Mouse (Mus musculus) layer of hippocampus, adult 8-10 months (tissue): ENCODE measurements around the gene Lmtk2. TPM values are rescaled to one million over a fixed set of nuclear protein-coding genes. Genes with fewer than 3 reads are reported as not detected.

ENCODE experiments used
- DNase-seq, 2 experiments: peaks; one replicate each; pipeline ENCODE4 v3.0.0; 2022; ENCODE audit warnings: low spot score in 2 of 2
- total RNA-seq, 4 experiments: library from RNA; stranded (reverse); gene quantifications; 2 replicates each; pipeline ENCODE4 v1.2.4; 2022

Lmtk2 gene
- total RNA-seq, 4 experiments from 2014 or later: 76.3 to 105 (median 90.6) TPM

DNA sequence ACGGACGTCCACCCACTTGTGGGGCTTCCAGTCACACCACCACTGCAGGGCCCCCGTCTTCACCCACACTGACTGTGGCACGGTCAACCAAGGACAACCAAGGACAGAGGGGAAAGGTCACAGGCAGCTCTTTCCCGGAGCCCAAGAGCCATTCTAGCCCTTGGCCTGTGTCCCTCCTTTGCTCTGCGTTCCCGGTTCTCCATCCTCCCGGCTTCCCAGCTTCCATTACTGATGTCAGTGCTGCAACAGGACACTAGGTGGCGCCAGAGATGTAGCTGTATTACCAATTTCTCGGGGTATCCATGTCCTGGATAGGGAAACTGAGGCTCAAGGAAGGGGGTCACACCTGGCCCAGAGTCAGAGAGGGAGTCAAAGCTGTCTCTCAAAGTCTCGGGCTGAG lies 107.2 kb downstream of the Lmtk2 start:
- peak in 1 of 2 experiments; percentile 66 for DNase-seq

DNA sequence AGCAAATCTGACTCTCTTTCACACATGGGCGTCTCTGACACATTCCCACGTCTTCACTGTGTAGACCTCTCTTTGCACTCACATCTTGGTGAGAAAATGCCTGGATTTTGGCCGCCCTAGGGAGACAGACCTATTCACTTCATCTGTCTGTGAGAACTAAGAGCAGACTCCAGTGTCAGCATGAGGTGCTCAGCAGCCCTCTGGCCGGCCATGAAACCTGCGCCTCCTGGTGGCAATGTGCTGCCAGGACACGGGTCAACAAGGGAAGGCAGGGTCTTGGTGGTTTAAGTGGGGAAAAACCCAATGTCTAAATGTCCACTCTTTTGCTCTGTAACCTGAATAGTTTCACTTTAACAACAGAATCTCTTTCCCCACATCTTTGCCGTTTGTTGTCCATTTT lies 114.2 kb downstream of the Lmtk2 start:
- DNase-seq: no peak

- DNase-seq: no peak
Measured at GRCm38 (mm10) chr5:144215992-144216391, 115.8 kb downstream of the Lmtk2 start.

- DNase-seq: no peak
Measured at GRCm38 (mm10) chr5:144218061-144218460, 117.8 kb downstream of the Lmtk2 start.

DNA sequence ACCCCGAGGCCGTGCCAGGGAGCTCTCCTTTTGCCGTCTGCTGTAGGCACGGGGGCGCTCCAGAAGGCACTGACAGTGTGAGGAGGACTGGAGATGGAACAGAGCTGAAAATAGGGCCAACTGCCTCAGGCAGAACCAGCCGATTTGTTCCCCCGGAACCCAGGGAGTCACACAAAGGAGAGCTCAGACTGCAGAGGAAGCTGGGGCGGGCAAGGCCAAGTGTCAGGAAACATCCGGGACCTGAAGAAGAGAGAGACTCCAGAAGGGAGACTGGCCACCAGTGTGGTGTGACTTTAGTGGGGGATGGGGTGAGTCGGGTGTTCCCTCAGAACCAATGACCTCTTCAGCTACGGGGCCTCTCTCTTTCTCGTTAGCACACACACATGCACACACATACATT lies 119.1 kb downstream of the Lmtk2 start:
- DNase-seq: no peak

DNA sequence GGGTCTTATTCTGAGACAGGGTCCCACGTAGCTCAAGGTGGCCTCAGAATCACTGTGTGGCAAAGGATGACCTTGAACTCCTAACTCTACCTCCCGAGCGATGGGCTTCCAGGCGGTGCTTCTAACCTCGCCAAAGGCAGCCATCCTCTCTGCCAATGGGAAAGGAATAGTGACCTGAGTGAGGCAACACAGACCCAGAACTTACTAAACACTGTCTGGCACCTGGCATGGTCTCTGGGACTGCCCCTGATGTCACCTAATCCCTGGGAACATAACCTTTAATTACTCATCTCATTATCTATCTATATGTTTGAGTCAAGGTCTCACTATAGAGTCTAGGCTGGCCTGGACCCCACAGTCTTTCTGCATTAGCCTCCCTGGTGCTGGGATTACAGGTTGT lies 119.7 kb downstream of the Lmtk2 start:
- DNase-seq: no peak

GRCm38 (mm10) chr5:144221305-144221704 lies 121.1 kb downstream of the Lmtk2 start:
- DNase-seq: no peak

GRCm38 (mm10) chr5:144222811-144223502 lies 122.7 kb downstream of the Lmtk2 start:
- DNase-seq: no peak

GRCm38 (mm10) chr5:144223503-144223862 lies 123.2 kb downstream of the Lmtk2 start, which contains the start of gene Tecpr1:
Gene Tecpr1, minus strand, starts transcription at chr5:144223615.
- peak; percentile 93 to 94 for DNase-seq

- DNase-seq: no peak
Measured at GRCm38 (mm10) chr5:144223899-144224816, 123.9 kb downstream of the Lmtk2 start.

GRCm38 (mm10) chr5:144226220-144226619 lies 126.0 kb downstream of the Lmtk2 start:
- no peak for DNase-seq

GRCm38 (mm10) chr5:144230216-144230615 lies 130.0 kb downstream of the Lmtk2 start:
- no peak for DNase-seq

- no peak for DNase-seq
Measured at GRCm38 (mm10) chr5:144231410-144231809, 131.2 kb downstream of the Lmtk2 start.

GRCm38 (mm10) chr5:144232531-144232930 lies 132.3 kb downstream of the Lmtk2 start:
- no peak for DNase-seq

- DNase-seq: no peak
Measured at GRCm38 (mm10) chr5:144234222-144234621, 134.0 kb downstream of the Lmtk2 start.

GRCm38 (mm10) chr5:144234714-144235113 lies 134.5 kb downstream of the Lmtk2 start:
- DNase-seq: peak; percentile 60 to 61

Other genes with a start within 250 kb of the Lmtk2 start
- gene Ankrd61, start 202.8 kb upstream of the Lmtk2 start, total RNA-seq: not detected
- gene Aimp2, start 190.6 kb upstream of the Lmtk2 start, total RNA-seq: 10 to 100 TPM; 28.6 to 31.3 (median 29.1) TPM
- 10 to 100 TPM; 18.8 to 22.0 (median 20.8) TPM for gene Pms2, start 190.5 kb upstream of the Lmtk2 start, total RNA-seq
- 1 to 10 TPM in 3 of 4 experiments, under 1 TPM in 1; 0.57 to 2.2 (median 1.9) TPM for gene Gm42421, start 172.3 kb upstream of the Lmtk2 start, total RNA-seq
- gene Rsph10b, start 167.4 kb upstream of the Lmtk2 start, total RNA-seq: 1 to 10 TPM; 4.1 to 4.3 (median 4.2) TPM
- 10 to 100 TPM; 38.1 to 41.0 (median 38.6) TPM for gene Ccz1, start 85.6 kb upstream of the Lmtk2 start, total RNA-seq
- gene Ocm, start 73.8 kb upstream of the Lmtk2 start, total RNA-seq: not detected
- under 1 TPM; 0.12 to 0.45 (median 0.23) TPM for gene Bhlha15, start 89.8 kb downstream of the Lmtk2 start, total RNA-seq
- gene Tecpr1, start 123.2 kb downstream of the Lmtk2 start, total RNA-seq: 100 to 1,000 TPM; 103 to 120 (median 109) TPM
- gene Bri3, start 144.0 kb downstream of the Lmtk2 start, total RNA-seq: 10 to 100 TPM; 55.7 to 78.1 (median 67.5) TPM